Comparison of ENCODE assay signal across 8 mouse cellular contexts in the genomic region with DNA sequence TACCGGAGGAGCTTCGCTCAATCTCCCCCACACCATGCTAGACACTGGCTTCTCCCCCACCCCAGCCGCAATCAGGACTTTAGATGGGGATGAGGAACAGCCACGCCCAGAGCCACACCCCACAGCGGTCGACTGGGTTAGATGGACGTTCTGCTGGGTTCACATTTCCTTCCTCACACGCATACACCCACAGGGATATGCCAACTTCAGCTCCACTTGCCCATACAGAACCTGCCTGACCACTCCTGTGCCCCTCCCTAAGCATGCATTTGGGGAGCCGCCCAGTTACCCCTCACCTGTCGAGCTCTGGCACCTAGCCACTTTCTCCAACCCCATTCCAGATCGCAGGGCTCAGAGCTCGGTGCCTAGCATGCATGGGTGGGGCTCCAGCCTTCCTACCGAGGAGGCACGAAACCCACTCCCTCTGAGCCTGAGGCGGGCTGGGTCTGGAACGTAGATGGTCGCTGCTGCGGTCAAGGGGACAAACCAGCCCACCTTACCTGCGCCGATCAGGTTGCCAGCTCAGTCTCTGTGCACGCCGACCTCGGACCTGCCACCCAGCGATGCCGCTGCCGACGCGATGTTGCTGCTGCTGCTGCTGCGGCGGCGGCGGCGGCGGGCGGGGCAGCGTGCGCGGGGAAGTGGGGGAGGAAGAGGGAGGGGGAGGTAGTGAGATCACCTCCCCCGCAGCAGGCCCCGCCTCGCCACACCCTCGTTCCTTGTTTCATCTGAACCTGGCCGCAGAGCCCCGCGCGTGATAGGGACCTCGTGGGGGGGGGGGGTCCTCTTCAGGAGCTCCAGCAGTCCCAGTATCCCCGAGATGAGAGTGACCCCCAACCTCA. TPM values are rescaled to one million over a fixed set of nuclear protein-coding genes. Genes with fewer than 3 reads are reported as not detected.
DNase-seq lines count a peak whose midpoint lies in the region; ATAC-seq lines count a peak whose summit lies in the region.

No protein-coding gene starts in this region.

- peak; percentile 76 for ATAC-seq in embryonic facial prominence, embryonic 14.5 days (ENCODE audit: low read depth)
- ATAC-seq in inflammation-experienced regulatory T-cells, adult 6 months = peak; percentile 68
- ATAC-seq in liver, embryonic 16.5 days (ENCODE audit: low read depth) = no peak

- peaks cover 51% of the 10 kb centered on the region for H3K27me3 ChIP-seq in heart, embryonic 10.5 days (ENCODE audit: insufficient read depth, poor library complexity, severe bottlenecking)
- H3K27me3 ChIP-seq in embryonic facial prominence, embryonic 14.5 days (replicated peaks; ENCODE audit: control insufficient read depth, insufficient read depth, low read length) = peaks cover 14% of the 10 kb centered on the region
- H3K27me3 ChIP-seq in liver, embryonic 16.5 days (ENCODE audit: control insufficient read depth, insufficient read depth, low read depth, low read length) = peaks cover 25% of the 10 kb centered on the region

- H3K4me2 ChIP-seq in embryonic facial prominence, embryonic 14.5 days (ENCODE audit: low read depth, low read length) = peak overlapping the region; percentile 66
- peak overlapping the region; percentile 41 for H3K4me2 ChIP-seq in liver, embryonic 16.5 days (ENCODE audit: low read depth, low read length)

- peak overlapping the region; percentile 56 for H3K4me3 ChIP-seq in heart, embryonic 10.5 days
- peak overlapping the region; percentile 40 for H3K4me3 ChIP-seq in embryonic facial prominence, embryonic 14.5 days (ENCODE audit: low read depth, low read length)
- peak overlapping the region; percentile 35 for H3K4me3 ChIP-seq in liver, embryonic 16.5 days (ENCODE audit: low read depth, low read length)

- no peak overlapping the region for H3K27ac ChIP-seq in heart, embryonic 10.5 days
- H3K27ac ChIP-seq in embryonic facial prominence, embryonic 14.5 days (replicated peaks; ENCODE audit: low read depth, low read length) = no peak overlapping the region
- H3K27ac ChIP-seq in liver, embryonic 16.5 days (ENCODE audit: low read length) = no peak overlapping the region

- no peaks in the 10 kb centered on the region for H3K9me3 ChIP-seq in heart, embryonic 10.5 days
- H3K9me3 ChIP-seq in embryonic facial prominence, embryonic 14.5 days (ENCODE audit: control insufficient read depth, low read length) = no peaks in the 10 kb centered on the region
- H3K9me3 ChIP-seq in liver, embryonic 16.5 days (replicated peaks; ENCODE audit: control insufficient read depth, low read length) = no peaks in the 10 kb centered on the region

- 0 out of 2 replicates have a peak, but pooled peaks cover 4% of the 10 kb centered on the region for H3K4me1 ChIP-seq in heart, embryonic 10.5 days
- no peaks in the 10 kb centered on the region for H3K4me1 ChIP-seq in embryonic facial prominence, embryonic 14.5 days (ENCODE audit: control insufficient read depth, insufficient read depth, low read length)
- H3K4me1 ChIP-seq in liver, embryonic 16.5 days (ENCODE audit: control insufficient read depth, low read depth, low read length) = no peaks in the 10 kb centered on the region; the same call in 1 of the 2 replicates

- H3K9ac ChIP-seq in embryonic facial prominence, embryonic 14.5 days (ENCODE audit: low read depth, low read length) = peak overlapping the region; percentile 59
- no peak overlapping the region for H3K9ac ChIP-seq in liver, embryonic 16.5 days (ENCODE audit: low read depth, low read length)

- no peaks in the 10 kb centered on the region for H3K36me3 ChIP-seq in heart, embryonic 10.5 days
- H3K36me3 ChIP-seq in embryonic facial prominence, embryonic 14.5 days (ENCODE audit: control insufficient read depth, insufficient read depth, low read length) = no peaks in the 10 kb centered on the region
- H3K36me3 ChIP-seq in liver, embryonic 16.5 days (ENCODE audit: control insufficient read depth, insufficient read depth) = no peaks in the 10 kb centered on the region

- 23% methylated on average over 46 of the region's 48 CpGs for WGBS in heart, embryonic 10.5 days
- WGBS in embryonic facial prominence, embryonic 14.5 days = 18% methylated on average over 21 of the region's 48 CpGs
- 21% methylated on average over 33 of the region's 48 CpGs for WGBS in liver, embryonic 16.5 days (ENCODE audit: insufficient replicate concordance)

- DNase-seq in heart, embryonic 10.5 days (ENCODE audit: low spot score) = no peak
- no peak for DNase-seq in heart, postnatal 4 days
- DNase-seq in adrenal gland, postnatal 14 days = peak; percentile 55
- DNase-seq in embryonic facial prominence, embryonic 14.5 days (ENCODE audit: low spot score) = peak; percentile 22
- DNase-seq in neural tube, embryonic 10.5 days (ENCODE audit: extremely low spot score, low spot score) = peak; percentile 28
- DNase-seq in urinary bladder, postnatal 14 days (ENCODE audit: low spot score) = peak; percentile 70

RNA-seq across cellular contexts. Expression of a gene that starts 11.5 kb away (rescaled TPM):
- polyA plus RNA-seq in heart, embryonic 10.5 days (2016; fragmentation: Nextera tagmentation; extraction: Ambion mirVana) = not detected in 2 replicates
- total RNA-seq in heart, postnatal 4 days (2021) = not detected
- total RNA-seq in adrenal gland, postnatal 14 days (2021) = not detected in 2 replicates
- 0.14 TPM in 1 of 2 replicates, not detected in the other for polyA plus RNA-seq in embryonic facial prominence, embryonic 14.5 days (2014; fragmentation: Nextera tagmentation; extraction: Ambion mirVana)
- 1 to 10 TPM; 1.5 to 3.2 (median 2.7) TPM for polyA plus RNA-seq in inflammation-experienced regulatory T-cells, adult 6 months (2017; shearing (Covaris generic))
- polyA plus RNA-seq in liver, embryonic 16.5 days (2015; fragmentation: Nextera tagmentation; extraction: Ambion mirVana) = 0.08 and 0.25 TPM in 2 replicates

RNA-seq across cellular contexts. Expression of a gene that starts 15.5 kb away (rescaled TPM):
- 1.7 and 2.3 TPM in 2 replicates for polyA plus RNA-seq in heart, embryonic 10.5 days (2016; fragmentation: Nextera tagmentation; extraction: Ambion mirVana)
- total RNA-seq in heart, postnatal 4 days (2021) = 1 to 10 TPM; 1.4 to 1.6 TPM
- total RNA-seq in adrenal gland, postnatal 14 days (2021) = 9.3 and 16.0 TPM in 2 replicates
- polyA plus RNA-seq in embryonic facial prominence, embryonic 14.5 days (2014; fragmentation: Nextera tagmentation; extraction: Ambion mirVana) = 9.7 and 10.2 TPM in 2 replicates
- 10 to 100 TPM in 1 of 3 experiments, 1 to 10 TPM in 2; 5.6 to 21.3 (median 9.7) TPM for polyA plus RNA-seq in inflammation-experienced regulatory T-cells, adult 6 months (2017; shearing (Covaris generic))
- polyA plus RNA-seq in liver, embryonic 16.5 days (2015; fragmentation: Nextera tagmentation; extraction: Ambion mirVana) = 0.16 and 0.35 TPM in 2 replicates

RNA-seq across cellular contexts. Expression of a gene that starts 41.3 kb away (rescaled TPM):
- 1.3 and 3.0 TPM in 2 replicates for polyA plus RNA-seq in heart, embryonic 10.5 days (2016; fragmentation: Nextera tagmentation; extraction: Ambion mirVana)
- 1 to 10 TPM; 1.8 to 2.0 TPM for total RNA-seq in heart, postnatal 4 days (2021)
- total RNA-seq in adrenal gland, postnatal 14 days (2021) = 5.0 and 16.7 TPM in 2 replicates
- polyA plus RNA-seq in embryonic facial prominence, embryonic 14.5 days (2014; fragmentation: Nextera tagmentation; extraction: Ambion mirVana) = 2.3 and 4.5 TPM in 2 replicates
- 100 to 1,000 TPM; 114 to 148 (median 147) TPM for polyA plus RNA-seq in inflammation-experienced regulatory T-cells, adult 6 months (2017; shearing (Covaris generic))
- polyA plus RNA-seq in liver, embryonic 16.5 days (2015; fragmentation: Nextera tagmentation; extraction: Ambion mirVana) = 6.6 and 7.7 TPM in 2 replicates

RNA-seq across cellular contexts. Expression of a gene that starts 41.3 kb away (rescaled TPM):
- 124 and 146 TPM in 2 replicates for polyA plus RNA-seq in heart, embryonic 10.5 days (2016; fragmentation: Nextera tagmentation; extraction: Ambion mirVana)
- 10 to 100 TPM; 66.7 to 71.7 TPM for total RNA-seq in heart, postnatal 4 days (2021)
- 86.3 and 103 TPM in 2 replicates for total RNA-seq in adrenal gland, postnatal 14 days (2021)
- 102 and 110 TPM in 2 replicates for polyA plus RNA-seq in embryonic facial prominence, embryonic 14.5 days (2014; fragmentation: Nextera tagmentation; extraction: Ambion mirVana)
- polyA plus RNA-seq in inflammation-experienced regulatory T-cells, adult 6 months (2017; shearing (Covaris generic)) = 100 to 1,000 TPM; 173 to 214 (median 188) TPM
- polyA plus RNA-seq in liver, embryonic 16.5 days (2015; fragmentation: Nextera tagmentation; extraction: Ambion mirVana) = 69.0 and 70.6 TPM in 2 replicates

RNA-seq across cellular contexts. Expression of a gene that starts 50.2 kb away (rescaled TPM):
- 43.1 and 58.2 TPM in 2 replicates for polyA plus RNA-seq in heart, embryonic 10.5 days (2016; fragmentation: Nextera tagmentation; extraction: Ambion mirVana)
- total RNA-seq in heart, postnatal 4 days (2021) = 10 to 100 TPM; 21.4 to 22.9 TPM
- total RNA-seq in adrenal gland, postnatal 14 days (2021) = 14.2 and 17.8 TPM in 2 replicates
- polyA plus RNA-seq in embryonic facial prominence, embryonic 14.5 days (2014; fragmentation: Nextera tagmentation; extraction: Ambion mirVana) = 36.1 and 38.1 TPM in 2 replicates
- polyA plus RNA-seq in inflammation-experienced regulatory T-cells, adult 6 months (2017; shearing (Covaris generic)) = 10 to 100 TPM in 1 of 3 experiments, 1 to 10 TPM in 2; 4.2 to 10.0 (median 6.5) TPM
- polyA plus RNA-seq in liver, embryonic 16.5 days (2015; fragmentation: Nextera tagmentation; extraction: Ambion mirVana) = 21.3 and 24.6 TPM in 2 replicates

Comparison
In these comparisons a context has a peak if more than half of its experiments do, and no peak if none do; other contexts are left out.
1. DNase-seq: peak in adrenal gland, postnatal 14 days (single experiment), embryonic facial prominence, embryonic 14.5 days (single experiment), neural tube, embryonic 10.5 days (single experiment) and urinary bladder, postnatal 14 days (single experiment); none in heart, embryonic 10.5 days (single experiment) and heart, postnatal 4 days (single experiment).
2. RNA of a gene that starts 41.3 kb away (polyA plus RNA-seq): 114 to 148 TPM in inflammation-experienced regulatory T-cells, adult 6 months; 6.6 to 7.7 TPM in liver, embryonic 16.5 days, 1.3 to 3.0 TPM in heart, embryonic 10.5 days and 2.3 to 4.5 TPM in embryonic facial prominence, embryonic 14.5 days; every median in the first group is over 10 times any median in the second.
3. Peak in every context shown above with its lines, with median percentiles within 50 percentile points of each other: H3K4me3 ChIP-seq.